Mouse (Mus musculus): ENCODE results near the gene Sohlh1. TPM values are rescaled to one million over a fixed set of nuclear protein-coding genes. Genes with fewer than 3 reads are reported as not detected.

Sohlh1 gene
- polyA plus RNA-seq (2012; fragmentation: generic; extraction: Trizol): not detected
- long read RNA-seq, experiment 1: 0 reads
- long read RNA-seq, experiment 2: 0 reads

GRCm38 (mm10) chr2:25847226-25847625, at the start of gene Sohlh1:
Gene Sohlh1, minus strand, starts transcription at chr2:25847248.
- Histone ChIP-seq H3K36me3 (ENCODE audit: control insufficient read depth, insufficient read depth) (no peaks in the 10 kb centered on the region), H3K4me3 (ENCODE audit: insufficient read depth, poor library complexity, severe bottlenecking) (no peak within 1 kb of the TSS), H3K27me3 (ENCODE audit: control insufficient read depth, insufficient read depth, insufficient read length) (peaks cover 4% of the 10 kb centered on the region), H3K79me3 (ENCODE audit: low read depth) (no peaks in the 10 kb centered on the region), H3K79me2 (ENCODE audit: control insufficient read depth, insufficient read depth) (no peaks in the 10 kb centered on the region), H3ac (ENCODE audit: control insufficient read depth, insufficient read length, low read depth) (no peak within 1 kb of the TSS)
- TF ChIP-seq CEBPB (IDR thresholded peaks at IDR 0.05; ENCODE audit: low read depth): no peak
- no peak for TF ChIP-seq USF1 (IDR thresholded peaks at IDR 0.05; ENCODE audit: low read depth)

- no peak for TF ChIP-seq MAX (IDR thresholded peaks at IDR 0.05)
- no peak for TF ChIP-seq MYOD1 (IDR thresholded peaks at IDR 0.05; ENCODE audit: control insufficient read depth, insufficient read length, low read depth)
- no peak for TF ChIP-seq CTCF (IDR thresholded peaks at IDR 0.05; ENCODE audit: control insufficient read depth, insufficient read depth, insufficient read length)
- TF ChIP-seq MYOG (IDR thresholded peaks at IDR 0.05; ENCODE audit: control insufficient read depth, extremely low read depth, insufficient read length): no peak
- no peak for TF ChIP-seq USF1 (IDR thresholded peaks at IDR 0.05; ENCODE audit: low read depth)
- TF ChIP-seq FOSL1 (IDR thresholded peaks at IDR 0.05; ENCODE audit: insufficient read depth, low read length, poor library complexity, severe bottlenecking): no peak
- no peak for TF ChIP-seq CEBPB (IDR thresholded peaks at IDR 0.05; ENCODE audit: low read depth)
- H3K4me3 ChIP-seq (ENCODE audit: insufficient read depth, poor library complexity, severe bottlenecking): no peak overlapping the region
- no peaks in the 10 kb centered on the region for H3K79me3 ChIP-seq (ENCODE audit: low read depth)
- peaks cover 55% of the 10 kb centered on the region for H3K27me3 ChIP-seq (ENCODE audit: control insufficient read depth, insufficient read depth, insufficient read length)
- H3ac ChIP-seq (ENCODE audit: control insufficient read depth, insufficient read length, low read depth): no peak overlapping the region
- H3K36me3 ChIP-seq (ENCODE audit: control insufficient read depth, insufficient read depth): no peaks in the 10 kb centered on the region
- no peaks in the 10 kb centered on the region for H3K79me2 ChIP-seq (ENCODE audit: control insufficient read depth, insufficient read depth)
These were observed 45.4 kb upstream of the Sohlh1 start for GRCm38 (mm10) chr2:25892440-25892839.

DNA sequence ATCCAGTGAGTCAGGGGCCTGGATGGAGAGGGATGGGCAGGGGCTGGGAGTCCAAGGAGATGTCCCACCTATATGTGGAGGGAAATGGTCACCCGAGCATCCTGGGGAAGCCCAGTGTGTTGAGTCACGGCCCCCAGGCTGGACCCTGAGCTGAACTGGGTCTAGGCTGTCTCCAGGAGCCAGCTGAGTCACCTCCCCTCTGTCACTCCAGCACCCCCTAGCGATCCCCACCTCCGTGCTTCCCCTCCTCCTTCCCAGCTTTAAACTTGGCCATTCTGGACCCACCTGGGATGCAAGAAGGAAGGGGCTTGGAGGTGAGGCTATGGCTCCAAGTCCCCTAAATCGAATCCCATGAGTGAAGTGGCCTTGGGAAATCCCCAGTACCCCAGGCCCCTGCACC, 41.1 kb upstream of the Sohlh1 start:
- no peaks in the 10 kb centered on the region for H3K79me3 ChIP-seq (ENCODE audit: low read depth)
- H3K4me3 ChIP-seq (ENCODE audit: insufficient read depth, poor library complexity, severe bottlenecking): no peak overlapping the region
- H3K36me3 ChIP-seq (ENCODE audit: control insufficient read depth, insufficient read depth): no peaks in the 10 kb centered on the region
- no peak overlapping the region for H3ac ChIP-seq (ENCODE audit: control insufficient read depth, insufficient read length, low read depth)
- H3K79me2 ChIP-seq (ENCODE audit: control insufficient read depth, insufficient read depth): no peaks in the 10 kb centered on the region
- TF ChIP-seq CEBPB (IDR thresholded peaks at IDR 0.05; ENCODE audit: low read depth) (no peak), CTCF (IDR thresholded peaks at IDR 0.05; ENCODE audit: control insufficient read depth, insufficient read depth, insufficient read length) (no peak), FOSL1 (IDR thresholded peaks at IDR 0.05; ENCODE audit: insufficient read depth, low read length, poor library complexity, severe bottlenecking) (no peak), MAX (IDR thresholded peaks at IDR 0.05) (no peak), USF1 (IDR thresholded peaks at IDR 0.05; ENCODE audit: low read depth) (no peak), MYOD1 (IDR thresholded peaks at IDR 0.05; ENCODE audit: control insufficient read depth, insufficient read length, low read depth) (no peak), MYOG (IDR thresholded peaks at IDR 0.05; ENCODE audit: control insufficient read depth, extremely low read depth, insufficient read length) (no peak)
- peaks cover 38% of the 10 kb centered on the region for H3K27me3 ChIP-seq (ENCODE audit: control insufficient read depth, insufficient read depth, insufficient read length)

- Histone ChIP-seq H3K36me3 (ENCODE audit: control insufficient read depth, insufficient read depth) (no peaks in the 10 kb centered on the region), H3K79me2 (ENCODE audit: control insufficient read depth, insufficient read depth) (no peaks in the 10 kb centered on the region), H3K4me3 (ENCODE audit: insufficient read depth, poor library complexity, severe bottlenecking) (no peak overlapping the region), H3ac (ENCODE audit: control insufficient read depth, insufficient read length, low read depth) (no peak overlapping the region), H3K27me3 (ENCODE audit: control insufficient read depth, insufficient read depth, insufficient read length) (peaks cover 31% of the 10 kb centered on the region), H3K79me3 (ENCODE audit: low read depth) (no peaks in the 10 kb centered on the region)
- TF ChIP-seq MYOG (IDR thresholded peaks at IDR 0.05; ENCODE audit: control insufficient read depth, extremely low read depth, insufficient read length) (no peak), CEBPB (IDR thresholded peaks at IDR 0.05; ENCODE audit: low read depth) (no peak), MAX (IDR thresholded peaks at IDR 0.05) (no peak), CTCF (IDR thresholded peaks at IDR 0.05; ENCODE audit: control insufficient read depth, insufficient read depth, insufficient read length) (no peak), FOSL1 (IDR thresholded peaks at IDR 0.05; ENCODE audit: insufficient read depth, low read length, poor library complexity, severe bottlenecking) (no peak), MYOD1 (IDR thresholded peaks at IDR 0.05; ENCODE audit: control insufficient read depth, insufficient read length, low read depth) (no peak), USF1 (IDR thresholded peaks at IDR 0.05; ENCODE audit: low read depth) (no peak)
These were observed 40.2 kb upstream of the Sohlh1 start for GRCm38 (mm10) chr2:25887226-25887625.

GRCm38 (mm10) chr2:25884756-25885155, 37.7 kb upstream of the Sohlh1 start:
- H3K4me3 ChIP-seq (ENCODE audit: insufficient read depth, poor library complexity, severe bottlenecking): no peak overlapping the region
- H3K79me2 ChIP-seq (ENCODE audit: control insufficient read depth, insufficient read depth): no peaks in the 10 kb centered on the region
- no peaks in the 10 kb centered on the region for H3K36me3 ChIP-seq (ENCODE audit: control insufficient read depth, insufficient read depth)
- TF ChIP-seq CTCF (IDR thresholded peaks at IDR 0.05; ENCODE audit: control insufficient read depth, insufficient read depth, insufficient read length) (no peak), FOSL1 (IDR thresholded peaks at IDR 0.05; ENCODE audit: insufficient read depth, low read length, poor library complexity, severe bottlenecking) (no peak), USF1 (IDR thresholded peaks at IDR 0.05; ENCODE audit: low read depth) (no peak), MAX (IDR thresholded peaks at IDR 0.05) (no peak), CEBPB (IDR thresholded peaks at IDR 0.05; ENCODE audit: low read depth) (no peak), MYOD1 (IDR thresholded peaks at IDR 0.05; ENCODE audit: control insufficient read depth, insufficient read length, low read depth) (no peak), MYOG (IDR thresholded peaks at IDR 0.05; ENCODE audit: control insufficient read depth, extremely low read depth, insufficient read length) (no peak)
- H3K79me3 ChIP-seq (ENCODE audit: low read depth): no peaks in the 10 kb centered on the region
- no peak overlapping the region for H3ac ChIP-seq (ENCODE audit: control insufficient read depth, insufficient read length, low read depth)
- peaks cover 15% of the 10 kb centered on the region for H3K27me3 ChIP-seq (ENCODE audit: control insufficient read depth, insufficient read depth, insufficient read length)

- no peaks in the 10 kb centered on the region for H3K36me3 ChIP-seq (ENCODE audit: control insufficient read depth, insufficient read depth)
- no peak overlapping the region for H3K4me3 ChIP-seq (ENCODE audit: insufficient read depth, poor library complexity, severe bottlenecking)
- no peaks in the 10 kb centered on the region for H3K79me2 ChIP-seq (ENCODE audit: control insufficient read depth, insufficient read depth)
- no peaks in the 10 kb centered on the region for H3K79me3 ChIP-seq (ENCODE audit: low read depth)
- peaks cover 29% of the 10 kb centered on the region for H3K27me3 ChIP-seq (ENCODE audit: control insufficient read depth, insufficient read depth, insufficient read length)
- H3ac ChIP-seq (ENCODE audit: control insufficient read depth, insufficient read length, low read depth): no peak overlapping the region
- TF ChIP-seq FOSL1 (IDR thresholded peaks at IDR 0.05; ENCODE audit: insufficient read depth, low read length, poor library complexity, severe bottlenecking) (no peak), CEBPB (IDR thresholded peaks at IDR 0.05; ENCODE audit: low read depth) (no peak), CTCF (IDR thresholded peaks at IDR 0.05; ENCODE audit: control insufficient read depth, insufficient read depth, insufficient read length) (no peak), MAX (IDR thresholded peaks at IDR 0.05) (no peak), MYOD1 (IDR thresholded peaks at IDR 0.05; ENCODE audit: control insufficient read depth, insufficient read length, low read depth) (no peak)
These were observed 35.2 kb upstream of the Sohlh1 start for GRCm38 (mm10) chr2:25882276-25882675.

Data from C2C12 (cell line).